Mouse (Mus musculus) limb, embryonic 11.5 days (tissue): ENCODE data around the gene Gm47289. TPM values are rescaled to one million over a fixed set of nuclear protein-coding genes. Genes with fewer than 3 reads are reported as not detected.

ENCODE experiments used
- ATAC-seq: fragments of 200-750 bp; cut with Nextera tagmentation; 2 replicates; pipeline ENCODE4 v1.8.0; 2017; ENCODE audit warnings: low read depth; ENCODE audit not compliant: insufficient number of reproducible peaks, low FRiP score, low TSS enrichment
- DNase-seq: peaks from one replicate; pipeline ENCODE4 v3.0.0-alpha.2; 2015; ENCODE audit warnings: low spot score
- H3K27ac ChIP-seq: fragments of 300-500 bp; sonication (generic); replicated peaks from 2 replicates; pipeline ENCODE4 v1.5.1; 2014; ENCODE audit warnings: low read depth, mild to moderate bottlenecking, low read length
- H3K27me3 ChIP-seq: fragments of 300-500 bp; sonication (generic); 2 replicates; pipeline ENCODE4 v1.6.1; 2014; ENCODE audit warnings: mild to moderate bottlenecking, low read length, mixed read lengths; ENCODE audit not compliant: control insufficient read depth, insufficient read depth
- H3K36me3 ChIP-seq: fragments of 300-500 bp; sonication (generic); 2 replicates; pipeline ENCODE4 v1.6.1; 2014; ENCODE audit warnings: mild to moderate bottlenecking, low read length, moderate library complexity, mixed read lengths; ENCODE audit not compliant: control insufficient read depth, insufficient read depth
- H3K4me1 ChIP-seq: fragments of 300-500 bp; sonication (generic); 2 replicates; pipeline ENCODE4 v1.6.1; 2014; ENCODE audit warnings: low read length, mixed read lengths; ENCODE audit not compliant: control insufficient read depth, insufficient read depth
- H3K4me2 ChIP-seq: fragments of 300-500 bp; sonication (generic); 2 replicates; pipeline ENCODE4 v1.6.1; 2014; ENCODE audit warnings: low read depth, mild to moderate bottlenecking, moderate library complexity; ENCODE audit not compliant: severe bottlenecking
- H3K4me3 ChIP-seq: fragments of 300-500 bp; sonication (generic); 2 replicates; pipeline ENCODE4 v1.5.1; 2014; ENCODE audit warnings: low read depth, low read length
- H3K9ac ChIP-seq: fragments of 300-500 bp; sonication (generic); 2 replicates; pipeline ENCODE4 v1.6.1; 2014; ENCODE audit warnings: mild to moderate bottlenecking, low read length
- H3K9me3 ChIP-seq: fragments of 300-500 bp; sonication (generic); 2 replicates; pipeline ENCODE4 v1.6.1; 2016; ENCODE audit warnings: low read length; ENCODE audit not compliant: control insufficient read depth
- WGBS: fragments of 180-500 bp; shearing (Covaris S2); extraction: QIAGEN DNeasy Blood & Tissue Kit; methylation state at CpG from one replicate; pipeline ENCODE4 v1.1.7; 2014; 5-methylcytosine and 5-hydroxymethylcytosine counted together
- polyA plus RNA-seq: library from polyadenylated mRNA; unstranded; fragments of >200 nt; fragmentation: Nextera tagmentation; extraction: Ambion mirVana; gene quantifications from 2 replicates; pipeline ENCODE4 v1.2.1, GENCODE M21; 2014

The Gm47289 gene
- polyA plus RNA-seq, 1 experiment from 2014 or later: not detected

DNA sequence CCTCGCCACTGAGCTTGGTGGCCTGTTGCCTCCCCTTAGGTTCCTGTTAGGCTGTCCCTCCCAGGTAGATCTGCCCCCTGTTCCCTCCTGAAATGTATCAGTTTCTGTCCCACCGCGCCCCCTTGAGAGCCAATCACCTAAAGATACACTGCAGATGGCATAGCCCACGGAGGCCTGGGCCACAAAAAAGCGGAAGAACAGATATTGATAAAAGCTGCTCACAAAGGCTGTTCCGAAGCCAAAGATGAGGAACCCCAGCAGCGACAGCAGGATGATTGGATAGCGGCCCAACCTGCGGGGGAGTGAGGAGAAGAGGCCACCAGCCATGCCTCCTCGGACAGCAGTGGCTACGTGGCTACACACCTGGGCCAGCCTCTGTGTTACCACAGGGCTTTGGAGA is 20.3 kb downstream of the Gm47289 start:
- H3K9me3 ChIP-seq: no peaks in the 10 kb centered on the region
- no peak overlapping the region for H3K27ac ChIP-seq
- H3K27me3 ChIP-seq: no peaks in the 10 kb centered on the region
- no peak overlapping the region for H3K9ac ChIP-seq
- H3K4me3 ChIP-seq: no peak overlapping the region
- DNase-seq: no peak
- H3K4me1 ChIP-seq: no peaks in the 10 kb centered on the region
- H3K36me3 ChIP-seq: no peaks in the 10 kb centered on the region
- whole genome bisulfite sequencing: 91% methylated on average over 11 of the region's 11 CpGs
- no peak overlapping the region for H3K4me2 ChIP-seq
- no peak for ATAC-seq

DNA sequence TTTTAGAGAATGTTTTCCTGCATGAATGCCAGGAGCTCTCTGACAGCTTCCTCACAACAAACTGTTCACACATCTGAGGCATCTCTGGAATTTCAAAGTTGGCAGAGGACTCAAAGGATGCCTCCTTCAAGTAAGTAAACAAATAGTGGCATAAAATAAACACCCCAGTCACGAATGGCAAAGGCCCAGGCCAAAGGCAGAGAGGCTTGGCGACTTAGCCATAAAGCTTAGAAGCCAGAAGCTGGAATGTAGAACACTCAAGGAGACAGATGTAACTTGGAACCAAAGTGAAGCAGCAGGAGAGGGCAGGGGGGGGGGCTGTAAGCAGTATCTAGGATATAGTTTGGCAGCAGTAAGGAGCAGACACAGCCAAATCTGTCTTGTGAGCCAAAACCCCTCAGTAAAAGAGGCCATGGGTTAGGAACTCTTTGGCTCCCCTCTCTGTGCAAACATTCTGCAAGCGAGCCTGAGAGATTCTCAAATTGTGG is 22.3 kb downstream of the Gm47289 start:
- Histone ChIP-seq H3K4me3 (no peak overlapping the region), H3K27ac (no peak overlapping the region), H3K36me3 (no peaks in the 10 kb centered on the region), H3K27me3 (no peaks in the 10 kb centered on the region), H3K4me1 (no peaks in the 10 kb centered on the region), H3K9ac (no peak overlapping the region), H3K9me3 (no peaks in the 10 kb centered on the region), H3K4me2 (no peak overlapping the region)
- ATAC-seq (no peak), DNase-seq (no peak)
- 22% methylated on average over 3 of the region's 3 CpGs for WGBS

DNA sequence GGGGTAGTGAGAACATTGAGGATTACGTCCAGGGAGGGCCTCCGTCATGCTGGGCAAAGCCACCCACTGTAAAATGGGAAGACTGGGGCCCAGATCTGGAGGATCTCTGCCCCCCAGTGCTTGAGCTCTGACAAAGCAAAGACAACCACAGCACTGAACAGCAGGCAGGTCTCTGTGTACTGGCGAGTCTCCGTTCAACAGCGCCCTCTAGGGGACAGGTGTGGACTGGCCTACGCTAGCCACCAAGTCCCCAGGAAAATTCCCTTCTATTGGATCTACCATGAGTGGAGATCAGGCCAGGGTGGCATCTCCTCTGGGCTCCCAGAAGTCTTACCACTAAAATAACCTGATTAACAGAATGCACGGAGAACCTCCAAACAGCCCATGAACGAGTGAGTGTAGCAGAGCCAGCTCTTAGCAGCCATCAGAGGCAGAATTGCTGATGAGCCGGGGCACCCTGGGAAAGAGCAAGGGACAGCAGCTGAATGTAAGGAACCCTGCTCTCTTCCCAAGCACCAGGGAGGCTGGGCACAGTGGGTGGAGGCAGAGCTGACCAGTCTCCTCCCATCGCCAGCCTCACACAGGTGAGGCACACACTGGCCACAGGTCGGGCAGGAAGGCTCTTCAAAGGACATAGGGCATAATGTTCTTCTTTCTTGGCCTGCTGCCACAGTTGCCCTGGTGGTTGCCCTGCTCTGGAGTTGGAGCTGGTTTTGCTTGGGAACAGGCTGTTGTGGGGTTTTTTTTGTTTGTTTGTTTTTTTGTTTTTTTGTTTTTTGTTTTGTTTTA is 33.4 kb downstream of the Gm47289 start:
- H3K9ac ChIP-seq: no peak overlapping the region
- H3K9me3 ChIP-seq: no peaks in the 10 kb centered on the region
- no peak for ATAC-seq
- H3K27me3 ChIP-seq: no peaks in the 10 kb centered on the region
- no peak overlapping the region for H3K27ac ChIP-seq
- DNase-seq: peak; percentile 71
- H3K4me1 ChIP-seq: no peaks in the 10 kb centered on the region
- WGBS: 31% methylated on average over 11 of the region's 11 CpGs
- no peak overlapping the region for H3K4me2 ChIP-seq
- H3K4me3 ChIP-seq: no peak overlapping the region
- H3K36me3 ChIP-seq: no peaks in the 10 kb centered on the region

DNA sequence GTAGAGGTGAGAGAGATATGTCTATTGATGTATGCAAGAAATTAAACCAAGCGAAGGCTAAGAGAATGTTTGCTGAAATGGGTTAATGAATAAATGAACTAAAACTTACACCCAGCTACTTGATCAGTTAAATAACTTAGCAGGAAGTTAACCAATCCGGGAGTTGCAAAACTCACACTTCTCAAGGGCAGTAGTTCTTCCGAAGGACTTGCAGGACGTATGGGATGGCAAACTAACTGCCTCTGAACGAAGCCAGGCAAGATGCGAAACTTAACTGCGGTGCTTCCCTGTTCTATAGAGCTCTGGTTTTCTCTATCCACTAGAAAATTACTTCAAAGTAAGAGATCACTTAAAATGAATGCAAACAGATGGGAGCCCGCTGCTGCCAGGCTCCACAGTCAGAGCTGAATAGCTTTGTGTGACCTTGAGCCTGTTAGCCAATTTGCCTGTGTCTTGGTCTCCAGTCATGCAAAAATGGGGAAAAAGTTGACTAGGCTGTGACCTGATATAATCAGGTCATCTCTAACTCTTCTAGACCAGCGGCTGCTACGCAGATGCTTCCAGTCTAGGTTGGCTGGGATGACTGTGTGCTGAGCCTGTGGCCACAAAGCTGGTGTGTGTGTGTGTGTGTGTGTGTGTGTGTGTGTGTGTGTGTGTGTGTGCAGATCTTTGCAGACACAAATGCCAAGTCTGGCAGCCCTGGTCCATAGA is 40.3 kb downstream of the Gm47289 start:
- H3K9me3 ChIP-seq: no peaks in the 10 kb centered on the region; the same call in 1 of the 2 replicates
- H3K4me1 ChIP-seq: no peaks in the 10 kb centered on the region
- H3K27me3 ChIP-seq: no peaks in the 10 kb centered on the region
- H3K4me3 ChIP-seq: no peak overlapping the region
- no peak overlapping the region for H3K4me2 ChIP-seq
- 85% methylated on average over 10 of the region's 10 CpGs for WGBS
- DNase-seq (no peak), ATAC-seq (no peak)
- H3K27ac ChIP-seq: no peak overlapping the region
- no peak overlapping the region for H3K9ac ChIP-seq
- H3K36me3 ChIP-seq: no peaks in the 10 kb centered on the region

DNA sequence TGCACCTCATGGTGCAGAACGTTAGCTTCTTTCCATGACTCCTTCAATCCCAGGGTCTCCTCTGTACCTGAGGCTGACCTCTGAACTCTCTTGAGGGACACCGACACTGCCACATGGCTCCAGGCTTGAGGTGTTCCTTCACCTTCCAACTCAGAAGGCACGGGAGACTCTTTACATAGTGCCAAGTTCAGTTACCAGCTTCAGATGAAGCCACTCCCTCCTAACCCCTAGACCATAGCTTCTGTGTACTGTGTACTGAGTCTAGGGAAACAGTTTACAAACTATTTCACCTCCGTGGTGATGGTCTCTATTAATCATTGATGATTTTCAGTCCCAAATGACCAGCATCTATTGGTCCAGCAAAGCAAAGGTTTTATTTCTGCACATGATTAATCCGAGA is 42.7 kb downstream of the Gm47289 start:
- ATAC-seq: no peak
- WGBS: 88% methylated on average over 5 of the region's 5 CpGs
- DNase-seq: no peak
- Histone ChIP-seq H3K36me3 (no peaks in the 10 kb centered on the region), H3K9ac (no peak overlapping the region), H3K27me3 (no peaks in the 10 kb centered on the region), H3K9me3 (no peaks in the 10 kb centered on the region; the same call in 1 of the 2 replicates), H3K4me3 (no peak overlapping the region), H3K4me1 (no peaks in the 10 kb centered on the region), H3K27ac (no peak overlapping the region), H3K4me2 (no peak overlapping the region)

DNA sequence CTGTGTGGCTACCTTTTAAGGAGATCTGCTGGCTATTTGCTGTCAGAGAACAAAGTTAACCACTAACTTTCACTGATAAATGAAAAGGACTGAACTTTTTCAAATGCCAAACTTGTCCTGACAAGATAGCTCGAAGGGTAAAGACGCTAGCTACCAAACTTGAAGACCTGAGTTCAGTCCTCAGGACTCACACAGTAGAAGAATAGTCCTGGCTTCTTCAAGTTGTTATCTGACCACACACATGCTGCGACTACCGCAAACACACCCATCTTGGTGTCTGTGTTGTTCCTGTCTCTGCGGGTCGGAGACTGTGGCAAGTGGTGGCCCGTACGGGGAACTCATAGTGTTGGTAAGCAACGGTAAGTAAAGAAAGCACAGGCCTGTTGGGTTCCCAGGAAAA is 44.7 kb downstream of the Gm47289 start:
- Histone ChIP-seq H3K9ac (no peak overlapping the region), H3K36me3 (no peaks in the 10 kb centered on the region), H3K4me3 (no peak overlapping the region), H3K9me3 (no peaks in the 10 kb centered on the region; the same call in 1 of the 2 replicates), H3K4me1 (no peaks in the 10 kb centered on the region), H3K27me3 (no peaks in the 10 kb centered on the region), H3K27ac (no peak overlapping the region), H3K4me2 (no peak overlapping the region)
- WGBS: 93% methylated on average over 9 of the region's 9 CpGs
- no peak for ATAC-seq
- no peak for DNase-seq

DNA sequence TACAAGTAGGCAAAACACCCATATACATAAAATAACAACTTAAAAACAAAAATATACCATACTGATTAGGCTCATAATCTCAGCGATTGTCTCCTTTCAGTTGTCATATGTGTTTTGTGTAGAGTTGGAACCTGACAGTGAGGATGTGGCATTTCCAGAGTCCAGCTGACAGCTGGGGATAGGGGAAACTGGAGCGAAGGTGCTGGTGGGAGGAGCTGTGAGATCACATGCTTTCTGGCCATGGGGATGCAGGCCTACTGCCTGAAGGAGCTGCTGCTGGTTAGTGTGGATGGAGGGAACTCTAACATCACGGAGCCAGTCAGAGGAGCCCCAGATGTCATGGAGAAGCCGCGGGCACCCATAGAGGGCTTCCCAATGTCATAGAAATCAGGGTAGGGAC is 46.8 kb downstream of the Gm47289 start:
- no peak overlapping the region for H3K27ac ChIP-seq
- WGBS: 89% methylated on average over 5 of the region's 5 CpGs
- H3K9me3 ChIP-seq: no peaks in the 10 kb centered on the region; the same call in 1 of the 2 replicates
- no peaks in the 10 kb centered on the region for H3K36me3 ChIP-seq
- H3K9ac ChIP-seq: no peak overlapping the region
- no peak overlapping the region for H3K4me2 ChIP-seq
- H3K27me3 ChIP-seq: no peaks in the 10 kb centered on the region
- no peaks in the 10 kb centered on the region for H3K4me1 ChIP-seq
- no peak for DNase-seq
- no peak overlapping the region for H3K4me3 ChIP-seq
- ATAC-seq: no peak

DNA sequence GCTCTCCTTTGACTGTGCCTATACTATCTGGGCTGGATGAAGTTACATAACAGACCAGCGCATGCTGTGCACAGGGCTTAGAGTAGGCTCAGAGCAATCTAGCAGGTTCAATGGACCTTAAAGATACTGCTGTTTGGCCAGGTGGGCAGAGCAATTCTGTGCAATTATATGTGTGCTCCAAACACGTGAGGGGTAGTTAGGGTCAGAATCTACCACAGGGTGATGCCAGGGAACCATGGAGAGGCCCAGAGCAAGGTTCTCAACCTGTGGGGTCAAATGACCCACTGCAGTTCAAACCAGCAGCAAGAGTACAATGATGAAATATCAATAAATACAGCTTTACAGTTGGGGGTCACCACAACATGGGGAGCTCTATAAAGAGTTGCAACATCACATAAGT is 47.7 kb downstream of the Gm47289 start:
- no peak overlapping the region for H3K27ac ChIP-seq
- ATAC-seq: no peak
- 82% methylated on average over 2 of the region's 2 CpGs for WGBS

More for the DNA sequence above, 47.7 kb downstream of the Gm47289 start:
- Histone ChIP-seq H3K36me3 (no peaks in the 10 kb centered on the region), H3K4me2 (no peak overlapping the region), H3K4me1 (no peaks in the 10 kb centered on the region), H3K9me3 (no peaks in the 10 kb centered on the region; the same call in 1 of the 2 replicates), H3K27me3 (no peaks in the 10 kb centered on the region), H3K9ac (no peak overlapping the region), H3K4me3 (no peak overlapping the region)
- DNase-seq: no peak
